Mouse (Mus musculus): ENCODE measurements at regions not wholly inside any gene's neighbourhood (a gene's known extent, or its start where the extent isn't known, plus 50 kb on each side); places are given as distances from the start of the nearest gene placed in this dataset.

DNA sequence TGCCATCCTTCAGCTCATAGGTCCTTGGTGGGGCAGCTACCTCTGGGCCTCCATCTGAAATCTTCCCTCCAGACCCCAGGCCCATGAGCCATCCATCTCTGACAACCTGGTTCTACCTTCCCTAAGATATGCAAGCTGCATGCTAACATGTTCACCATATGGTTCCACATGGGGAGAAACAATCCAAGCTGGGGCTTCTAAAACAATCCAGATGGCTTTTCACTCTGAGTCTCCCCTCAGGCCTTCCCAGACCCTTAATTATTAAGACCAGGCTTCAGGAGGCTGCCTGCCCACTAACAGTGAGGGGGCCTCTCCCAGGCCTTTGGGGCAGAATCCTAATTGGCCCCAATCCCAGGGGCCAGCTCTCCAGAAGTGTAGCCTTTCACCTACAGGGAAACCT, 71.1 kb upstream of the Sfswap start:
- no peak for DNase-seq (ENCODE audit: low spot score)

DNA sequence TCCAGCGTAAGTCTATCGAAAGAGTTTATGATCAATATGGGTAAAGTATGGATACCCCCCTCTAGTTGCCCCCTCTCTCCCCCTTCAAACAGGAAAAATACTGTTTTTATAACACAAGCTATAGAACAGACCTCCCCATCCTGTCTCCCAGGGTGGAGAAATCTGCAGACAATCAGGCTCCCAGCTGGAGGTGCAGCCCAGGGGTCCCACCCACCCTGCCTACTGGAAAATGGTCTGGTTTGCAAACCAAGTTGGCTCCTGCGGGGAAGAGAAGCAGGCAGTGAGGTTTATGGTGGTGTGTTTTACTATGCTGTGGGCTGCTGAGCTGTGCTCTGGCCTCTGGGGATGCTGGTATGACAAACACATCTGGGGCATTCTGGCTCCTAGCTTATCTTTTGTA, 70.7 kb upstream of the Sfswap start:
- no peak for DNase-seq (ENCODE audit: low spot score)

DNA sequence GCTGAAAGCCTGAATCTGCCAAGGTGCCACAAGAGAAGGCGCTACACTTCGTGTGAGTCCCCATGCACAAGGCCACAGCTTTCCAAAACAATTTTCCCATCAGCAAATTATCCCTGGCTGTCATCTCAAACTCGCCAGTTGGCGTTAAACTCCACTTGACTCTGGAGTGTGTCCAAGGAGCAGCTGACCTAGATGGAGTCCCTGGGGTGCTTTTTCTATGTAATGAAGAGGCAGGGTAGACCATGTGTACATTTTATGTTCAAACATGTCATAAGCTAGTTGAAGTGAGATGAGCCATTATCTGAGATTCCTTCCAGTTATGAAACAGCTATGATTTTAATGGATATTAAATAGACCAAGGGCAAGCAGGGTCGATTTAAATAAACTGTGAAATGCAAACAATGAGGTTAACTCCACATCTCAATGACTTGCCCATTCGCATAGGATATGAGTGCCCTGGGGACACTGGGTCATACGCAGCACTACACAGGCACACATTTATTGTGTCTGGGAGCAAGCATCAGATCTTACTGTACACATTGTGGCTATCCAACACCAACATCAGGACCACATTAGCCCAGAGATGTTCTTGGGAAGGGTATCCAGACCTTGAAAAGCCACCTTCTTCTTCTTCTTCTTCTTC, 51.0 kb upstream of the Sfswap start:
- no peak for DNase-seq (ENCODE audit: low spot score)

Measured in testis, postnatal 10 days (tissue).